ENCODE assay signal across 13 mouse cellular contexts in the genomic region with DNA sequence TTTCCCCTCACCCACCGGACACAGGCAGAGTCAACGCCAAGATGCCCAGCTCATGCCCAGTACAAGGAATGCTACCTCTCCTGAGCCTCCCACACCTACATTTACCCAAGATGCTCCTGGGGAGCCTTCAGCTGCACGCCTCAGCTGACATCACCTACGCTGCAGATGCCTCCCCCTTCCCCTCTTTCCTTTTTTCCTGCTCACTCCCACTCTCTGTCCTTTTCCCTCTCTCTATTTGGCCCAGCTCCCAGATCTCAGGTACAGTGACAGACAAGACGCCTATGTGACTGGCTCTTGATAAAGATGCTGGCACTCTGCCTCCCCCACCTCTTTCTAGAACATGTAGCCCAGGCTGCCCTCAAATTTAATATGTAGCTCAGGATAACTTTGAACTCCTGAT. TPM values are rescaled to one million over a fixed set of nuclear protein-coding genes. Genes with fewer than 3 reads are reported as not detected.
DNase-seq lines count a peak whose midpoint lies in the region; ATAC-seq and TF ChIP-seq lines count a peak whose summit lies in the region.
"Had no signal": no experiment of that assay in that cellular context is flagged by ENCODE, and none has a peak within 500 bp of the region (broad histone marks: within the 10 kb centered on the region; RNA-seq: fewer than 3 reads in every experiment).

No protein-coding gene starts in this region.

- intact Hi-C loops in left cerebral cortex, postnatal 14 days (cut with DNase I), result loop anchor here (5.0 kb wide), 1 partner anchor 46 kb away; a partner anchor contains a TSS

- no peaks in the 10 kb centered on the region for H3K9me3 ChIP-seq in lung, embryonic 14.5 days (ENCODE audit: low read depth, low read length)
- H3K9me3 ChIP-seq: heart, embryonic 15.5 days; neural tube, embryonic 15.5 days had no signal

- no peaks in the 10 kb centered on the region for H3K27me3 ChIP-seq in lung, embryonic 14.5 days (ENCODE audit: insufficient read depth, low read length)
- H3K27me3 ChIP-seq: heart, embryonic 15.5 days; neural tube, embryonic 15.5 days had no signal

- H3K4me3 ChIP-seq in lung, embryonic 14.5 days (ENCODE audit: low read depth, low read length), result no peak overlapping the region
- H3K4me3 ChIP-seq: heart, embryonic 15.5 days; neural tube, embryonic 15.5 days had no signal

- no peak for TF ChIP-seq CTCF in lung, embryonic 14.5 days (IDR thresholded peaks at IDR 0.05; ENCODE audit: low read depth)

- no peak overlapping the region for H3K9ac ChIP-seq in lung, embryonic 14.5 days
- H3K9ac ChIP-seq: heart, embryonic 15.5 days; neural tube, embryonic 15.5 days had no signal

- H3K4me1 ChIP-seq in lung, embryonic 14.5 days (ENCODE audit: insufficient read depth), result no peaks in the 10 kb centered on the region

- H3K36me3 ChIP-seq in lung, embryonic 14.5 days (ENCODE audit: insufficient read depth), result no peaks in the 10 kb centered on the region
- H3K36me3 ChIP-seq: heart, embryonic 15.5 days; neural tube, embryonic 15.5 days had no signal

- 66% methylated on average over 5 of the region's 5 CpGs for WGBS in lung, embryonic 14.5 days

- H3K4me2 ChIP-seq in lung, embryonic 14.5 days, result no peak overlapping the region
- H3K4me2 ChIP-seq: heart, embryonic 15.5 days; neural tube, embryonic 15.5 days had no signal

- ATAC-seq in lung, embryonic 14.5 days (ENCODE audit: insufficient read depth), result 0 out of 2 replicates have a peak, but pooled peaks have one; percentile 16
- ATAC-seq: intestine, postnatal 0 days; midbrain, embryonic 16.5 days had no signal

- DNase-seq in frontal cortex, adult 2 months (ENCODE audit: extremely low spot score in 1 of 2, low spot score in 1 of 2), result peak; percentile 71 to 81
- no peak for DNase-seq in frontal cortex, postnatal 25 days (ENCODE audit: low spot score in 2 of 2)
- no peak for DNase-seq in lung, embryonic 14.5 days
- DNase-seq in lung, postnatal 36 days, result no peak
- DNase-seq in left cerebral cortex, postnatal 14 days (ENCODE audit: low spot score in 2 of 2), result peak; percentile 67 to 74
- peak; percentile 63 for DNase-seq in right cerebral cortex, postnatal 25 days
- DNase-seq in urinary bladder, postnatal 10 days (ENCODE audit: low spot score), result no peak
- DNase-seq: adrenal gland, adult 8-10 months; thymus, postnatal 14 days had no signal

- no peak overlapping the region for H3K27ac ChIP-seq in lung, embryonic 14.5 days (ENCODE audit: low read depth)
- H3K27ac ChIP-seq: heart, embryonic 15.5 days; neural tube, embryonic 15.5 days had no signal

RNA-seq across cellular contexts. Expression of a gene that starts 45.2 kb away (rescaled TPM):
- polyA plus RNA-seq in frontal cortex, adult 2 months (2012; rRNA removed), result 97.7 and 104 TPM in 2 replicates
- 22.2 and 26.2 TPM in 2 replicates for polyA plus RNA-seq in lung, embryonic 14.5 days (2014; fragmentation: Nextera tagmentation; extraction: Ambion mirVana)
- total RNA-seq in left cerebral cortex, postnatal 14 days (2021), result 100 to 1,000 TPM; 142 to 155 TPM

Comparison
In these comparisons a context has a peak if more than half of its experiments do, and no peak if none do; other contexts are left out.
1. DNase-seq: peak in frontal cortex, adult 2 months (2 of 2), left cerebral cortex, postnatal 14 days (2 of 2) and right cerebral cortex, postnatal 25 days (single experiment); none in frontal cortex, postnatal 25 days (0 of 2), lung, embryonic 14.5 days (single experiment), lung, postnatal 36 days (single experiment) and urinary bladder, postnatal 10 days (single experiment).